Mouse (Mus musculus) forebrain, embryonic 14.5 days (tissue): ENCODE data around the gene Wdtc1. TPM values are rescaled to one million over a fixed set of nuclear protein-coding genes. Genes with fewer than 3 reads are reported as not detected.

Source experiments
- ATAC-seq: fragments of 200-750 bp; cut with Nextera tagmentation; 2 replicates; pipeline ENCODE4 v1.8.0; 2017; ENCODE audit warnings: mild to moderate bottlenecking, moderate library complexity
- DNase-seq: peaks from one replicate; pipeline ENCODE4 v3.0.0-alpha.2; 2015; ENCODE audit warnings: low spot score
- H3K27ac ChIP-seq: fragments of 300-500 bp; sonication (generic); 2 replicates; pipeline ENCODE4 v1.5.1; 2014; ENCODE audit warnings: low read depth, mild to moderate bottlenecking, control low read depth, low read length, moderate library complexity
- H3K27me3 ChIP-seq: fragments of 300-500 bp; sonication (generic); replicated peaks from 2 replicates; pipeline ENCODE4 v1.6.1; 2014; ENCODE audit warnings: low read length, control low read depth, mixed read lengths; ENCODE audit not compliant: control insufficient read depth, insufficient read depth
- H3K36me3 ChIP-seq: fragments of 300-500 bp; sonication (generic); 2 replicates; pipeline ENCODE4 v1.6.1; 2014; ENCODE audit warnings: low read length, control low read depth; ENCODE audit not compliant: control insufficient read depth, insufficient read depth
- H3K4me1 ChIP-seq: fragments of 300-500 bp; sonication (generic); 2 replicates; pipeline ENCODE4 v1.6.1; 2014; ENCODE audit warnings: antibody characterized with exemption, low read length, control low read depth; ENCODE audit not compliant: control insufficient read depth, insufficient read depth
- H3K4me2 ChIP-seq: fragments of 300-500 bp; sonication (generic); 2 replicates; pipeline ENCODE4 v1.6.1; 2014; ENCODE audit warnings: mild to moderate bottlenecking, control low read depth, low read length
- H3K4me3 ChIP-seq: fragments of 300-500 bp; sonication (generic); 2 replicates; pipeline ENCODE4 v1.5.1; 2014; ENCODE audit warnings: low read depth, low read length, control low read depth
- H3K9ac ChIP-seq: fragments of 300-500 bp; sonication (generic); 2 replicates; pipeline ENCODE4 v1.6.1; 2014; ENCODE audit warnings: mild to moderate bottlenecking, low read length, control low read depth, moderate library complexity
- H3K9me3 ChIP-seq: fragments of 300-500 bp; sonication (generic); replicated peaks from 2 replicates; pipeline ENCODE4 v1.6.1; 2016; ENCODE audit warnings: low read length, control low read depth, mixed read lengths; ENCODE audit not compliant: control insufficient read depth
- WGBS: fragments of 180-500 bp; shearing (Covaris S2); extraction: QIAGEN DNeasy Blood & Tissue Kit; methylation state at CpG from one replicate; pipeline ENCODE4 v1.1.7; 2014; 5-methylcytosine and 5-hydroxymethylcytosine counted together
- polyA plus RNA-seq: library from polyadenylated mRNA; unstranded; fragments of >200 nt; fragmentation: Nextera tagmentation; extraction: Ambion mirVana; gene quantifications from 2 replicates; pipeline ENCODE4 v1.2.1, GENCODE M21; 2014

Gene Wdtc1
- polyA plus RNA-seq, 1 experiment from 2014 or later = 17.5 TPM

DNA sequence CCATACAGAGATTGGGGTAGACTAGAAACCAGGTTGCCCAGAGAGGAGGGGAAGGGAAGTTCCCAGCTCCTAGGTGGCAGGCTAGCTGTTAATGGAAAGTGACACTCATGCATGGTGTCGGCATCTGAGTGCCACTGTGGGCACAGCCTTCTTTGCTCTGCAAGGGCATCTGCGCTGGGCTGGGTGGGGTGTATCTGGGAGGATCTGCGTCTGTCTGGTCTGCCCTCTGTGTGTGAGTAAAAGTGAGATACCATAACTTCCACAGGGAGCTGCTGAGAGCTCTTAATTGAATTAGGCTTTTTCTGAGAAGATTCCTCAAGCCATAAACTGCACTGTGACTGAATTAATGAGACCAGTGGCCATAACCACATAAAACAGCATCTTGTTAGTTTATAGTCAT lies 26.6 kb upstream of the Wdtc1 start:
- WGBS = 75% methylated on average over 3 of the region's 3 CpGs
- Histone ChIP-seq H3K4me3 (no peak overlapping the region), H3K27me3 (no peaks in the 10 kb centered on the region), H3K9ac (no peak overlapping the region), H3K4me1 (no peaks in the 10 kb centered on the region), H3K27ac (no peak overlapping the region), H3K36me3 (no peaks in the 10 kb centered on the region), H3K9me3 (no peaks in the 10 kb centered on the region), H3K4me2 (no peak overlapping the region)
- DNase-seq = no peak
- no peak for ATAC-seq

DNA sequence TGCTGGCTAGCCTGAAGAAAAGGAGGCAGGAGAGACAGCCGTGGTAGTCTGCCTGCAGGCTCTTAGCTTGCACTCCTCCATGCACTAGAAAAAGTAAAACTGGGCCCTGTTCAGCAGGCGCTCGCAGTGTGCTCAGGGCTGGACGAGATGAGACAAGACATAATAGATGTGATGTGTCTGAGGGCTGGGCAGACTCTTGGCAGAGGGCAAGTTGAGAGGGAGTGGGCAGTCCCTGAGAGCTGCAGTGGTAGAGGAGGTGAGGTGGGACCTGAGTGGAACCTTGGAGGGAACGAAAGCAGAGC lies 25.7 kb upstream of the Wdtc1 start:
- Histone ChIP-seq H3K27ac (no peak overlapping the region), H3K9ac (peak overlapping the region; percentile 32; the same call in 1 of the 2 replicates)

DNA sequence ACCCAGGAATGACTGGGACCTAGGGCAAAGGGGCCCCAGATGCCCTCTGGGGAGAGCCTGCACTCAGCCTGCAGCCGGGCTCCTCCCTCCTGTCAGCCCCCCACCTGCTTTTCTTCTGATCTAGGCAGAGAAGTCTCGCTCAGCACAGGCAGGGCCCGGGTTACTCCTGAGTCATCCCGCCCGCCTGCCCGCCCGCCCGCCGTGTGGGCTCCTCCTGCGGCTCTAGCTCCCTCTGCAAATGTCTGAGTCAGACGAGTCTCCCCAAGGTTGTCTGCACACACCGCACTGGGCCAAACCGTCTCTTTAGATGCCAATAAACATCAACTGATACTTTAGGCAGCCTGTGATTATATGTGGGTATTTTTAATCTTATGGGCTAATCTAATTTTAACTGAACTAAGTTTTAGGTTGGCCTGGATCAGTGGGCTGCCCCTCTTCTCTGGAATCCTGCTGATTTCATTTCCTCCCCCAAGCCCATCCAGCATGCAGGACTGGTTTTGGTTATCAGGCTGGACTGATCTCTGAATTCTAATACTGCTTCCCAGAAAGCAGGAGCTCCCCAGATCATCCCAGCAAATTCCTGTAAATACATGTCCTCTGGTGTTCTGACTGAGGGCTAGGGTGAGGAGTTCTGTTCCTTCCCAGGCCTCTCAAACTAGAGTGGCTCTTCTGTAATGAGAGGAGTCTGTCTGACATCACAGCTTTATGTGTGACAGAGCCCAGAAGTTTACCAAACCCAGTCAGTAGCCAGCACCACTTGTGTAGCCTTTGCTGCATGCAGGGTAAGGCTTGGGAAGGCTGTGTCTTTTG lies 25.2 kb upstream of the Wdtc1 start:
- no peaks in the 10 kb centered on the region for H3K27me3 ChIP-seq
- peaks cover 3% of the 10 kb centered on the region for H3K4me1 ChIP-seq
- H3K9me3 ChIP-seq = no peaks in the 10 kb centered on the region
- ATAC-seq (no peak), DNase-seq (peak; percentile 33)
- no peaks in the 10 kb centered on the region for H3K36me3 ChIP-seq
- H3K4me2 ChIP-seq = no peak overlapping the region
- 12% methylated on average over 13 of the region's 13 CpGs for WGBS
- peak overlapping the region; percentile 32; the same call in 1 of the 2 replicates for H3K9ac ChIP-seq
- no peak overlapping the region for H3K27ac ChIP-seq
- H3K4me3 ChIP-seq = no peak overlapping the region

More for the DNA sequence above, 25.7 kb upstream of the Wdtc1 start:
- ATAC-seq (no peak), DNase-seq (no peak)
- Histone ChIP-seq H3K4me1 (no peaks in the 10 kb centered on the region), H3K9me3 (no peaks in the 10 kb centered on the region), H3K27me3 (no peaks in the 10 kb centered on the region), H3K4me2 (no peak overlapping the region), H3K4me3 (no peak overlapping the region), H3K36me3 (no peaks in the 10 kb centered on the region)
- 29% methylated on average over 5 of the region's 5 CpGs for WGBS

DNA sequence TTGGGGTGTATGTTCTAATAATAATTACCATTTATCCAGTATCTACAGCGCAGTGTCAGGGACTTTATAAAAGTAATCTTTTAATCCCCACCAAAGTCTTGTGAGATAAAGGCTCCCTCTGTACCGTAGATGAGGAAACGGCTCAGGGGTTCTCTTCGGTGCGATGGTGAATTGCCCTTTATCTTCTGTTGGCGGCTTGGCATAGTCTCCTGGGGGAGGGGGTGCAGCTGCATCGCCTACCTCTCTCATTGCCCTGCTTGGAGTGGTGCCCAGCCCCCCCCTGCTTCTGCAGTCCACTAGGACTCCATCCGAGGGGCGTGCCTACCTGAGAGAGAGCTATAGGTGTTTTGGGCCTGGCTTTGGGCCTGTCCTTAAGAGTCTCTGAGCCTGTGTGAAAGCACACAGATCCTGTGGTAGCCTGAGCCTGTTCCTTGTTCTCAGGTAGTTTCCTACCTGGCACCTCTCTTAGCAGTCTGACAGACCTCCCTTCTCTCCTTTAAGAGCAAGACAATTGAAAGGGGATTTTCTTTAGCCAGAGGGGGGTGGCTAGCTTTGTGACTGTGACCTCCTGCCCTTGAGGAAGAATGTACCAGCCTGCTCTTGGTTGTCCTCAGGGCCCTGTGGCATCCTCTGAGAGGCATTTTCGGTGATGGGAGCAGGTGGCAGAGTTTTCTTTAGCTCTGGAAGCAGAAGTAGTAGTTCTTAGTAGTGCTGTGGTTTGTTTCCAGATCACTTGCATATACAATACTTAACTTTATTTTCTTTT lies 22.7 kb upstream of the Wdtc1 start:
- ATAC-seq = no peak
- no peaks in the 10 kb centered on the region for H3K9me3 ChIP-seq
- no peak overlapping the region for H3K4me2 ChIP-seq
- no peak overlapping the region for H3K4me3 ChIP-seq
- H3K27ac ChIP-seq = no peak overlapping the region
- 46% methylated on average over 10 of the region's 10 CpGs for whole genome bisulfite sequencing
- H3K36me3 ChIP-seq = no peaks in the 10 kb centered on the region
- no peaks in the 10 kb centered on the region for H3K27me3 ChIP-seq
- H3K9ac ChIP-seq = no peak overlapping the region
- DNase-seq = no peak
- H3K4me1 ChIP-seq = peaks cover 26% of the 10 kb centered on the region

DNA sequence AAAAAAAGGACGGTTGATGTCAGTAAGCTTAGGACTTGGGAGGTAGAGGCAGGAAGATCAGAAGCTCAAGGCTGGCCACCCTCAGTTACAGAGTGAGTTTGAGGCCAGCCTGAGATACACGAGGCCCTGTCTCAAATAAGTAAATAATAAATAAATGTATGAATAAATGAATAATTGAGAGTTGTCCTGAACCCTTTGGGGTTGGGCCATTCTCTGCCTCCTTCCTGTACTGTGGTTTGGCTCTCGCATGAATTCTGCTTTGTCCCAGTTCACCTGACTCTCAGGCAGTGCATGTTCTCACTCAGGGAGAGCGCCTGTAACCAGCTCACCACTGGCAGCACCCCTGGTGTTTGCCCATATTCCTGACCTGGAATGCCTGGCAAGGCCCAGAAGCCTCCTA lies 20.7 kb upstream of the Wdtc1 start:
- Histone ChIP-seq H3K27me3 (no peaks in the 10 kb centered on the region), H3K9me3 (no peaks in the 10 kb centered on the region), H3K27ac (no peak overlapping the region), H3K4me2 (no peak overlapping the region), H3K9ac (no peak overlapping the region), H3K36me3 (no peaks in the 10 kb centered on the region), H3K4me3 (no peak overlapping the region), H3K4me1 (peaks cover 35% of the 10 kb centered on the region)
- DNase-seq (no peak), ATAC-seq (no peak)
- WGBS = 80% methylated on average over 4 of the region's 4 CpGs

DNA sequence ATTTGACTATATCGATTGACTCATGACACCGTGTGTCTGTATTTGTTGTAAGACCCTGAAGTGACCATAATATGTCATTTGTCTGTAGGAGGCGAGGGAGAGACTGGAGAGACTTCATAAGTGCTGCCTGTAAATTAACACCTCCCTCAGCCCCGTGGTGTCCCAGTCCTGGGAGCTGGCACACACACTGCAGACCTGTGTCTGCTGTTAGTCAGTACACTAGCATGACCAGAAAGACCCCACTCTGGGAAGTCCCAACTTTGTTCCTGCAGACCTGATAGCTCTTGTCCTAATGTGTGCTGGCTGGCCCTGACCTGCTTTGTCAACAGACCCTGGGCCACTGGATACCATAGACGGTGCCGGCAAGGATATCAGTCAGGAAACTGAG lies 19.0 kb upstream of the Wdtc1 start:
- Histone ChIP-seq H3K4me3 (no peak overlapping the region), H3K9me3 (no peaks in the 10 kb centered on the region), H3K9ac (no peak overlapping the region), H3K27ac (no peak overlapping the region), H3K27me3 (no peaks in the 10 kb centered on the region), H3K36me3 (no peaks in the 10 kb centered on the region), H3K4me2 (peak overlapping the region; percentile 65), H3K4me1 (peaks cover 35% of the 10 kb centered on the region)
- DNase-seq (no peak), ATAC-seq (no peak)
- WGBS = 81% methylated on average over 6 of the region's 6 CpGs

DNA sequence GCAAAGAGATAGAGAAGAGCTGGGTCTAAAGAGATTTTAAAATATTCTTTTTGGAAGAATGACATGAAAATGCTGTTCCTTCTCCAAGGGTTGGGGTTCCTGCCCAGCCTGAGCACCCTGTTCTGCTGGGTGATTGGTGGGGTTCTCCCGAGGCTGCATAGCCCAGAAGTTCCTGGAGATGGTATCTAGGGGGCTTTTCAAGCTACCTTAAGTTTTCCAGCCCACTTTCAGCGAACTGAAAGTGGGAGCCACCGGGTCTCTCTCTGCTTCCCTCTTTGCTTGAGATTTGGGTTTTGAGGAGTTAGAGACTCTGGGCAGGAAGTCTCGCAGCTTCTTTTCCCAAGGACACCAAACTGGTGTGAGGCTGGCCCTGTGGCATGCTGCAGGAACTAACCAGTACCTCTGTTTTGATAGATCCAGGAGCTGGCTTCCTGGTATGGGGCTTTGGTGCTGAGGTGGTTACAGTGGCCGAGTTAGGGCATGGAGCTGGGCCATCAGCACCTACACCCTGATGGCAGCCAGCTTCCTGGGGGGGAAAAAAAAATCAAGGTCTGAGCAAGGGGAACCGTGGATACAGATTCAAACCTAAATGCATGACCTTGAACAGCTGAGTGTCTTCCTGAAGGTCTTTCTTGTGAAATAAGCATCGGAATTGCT lies 18.5 kb upstream of the Wdtc1 start:
- no peak for ATAC-seq
- peak overlapping the region; percentile 16; the same call in 1 of the 2 replicates for H3K4me3 ChIP-seq
- H3K27ac ChIP-seq = no peak overlapping the region
- H3K36me3 ChIP-seq = no peaks in the 10 kb centered on the region
- no peak for DNase-seq
- peak overlapping the region; percentile 65 for H3K4me2 ChIP-seq
- peaks cover 35% of the 10 kb centered on the region for H3K4me1 ChIP-seq
- WGBS = 87% methylated on average over 7 of the region's 7 CpGs
- no peaks in the 10 kb centered on the region for H3K9me3 ChIP-seq
- H3K27me3 ChIP-seq = no peaks in the 10 kb centered on the region
- peak overlapping the region; percentile 96 for H3K9ac ChIP-seq

DNA sequence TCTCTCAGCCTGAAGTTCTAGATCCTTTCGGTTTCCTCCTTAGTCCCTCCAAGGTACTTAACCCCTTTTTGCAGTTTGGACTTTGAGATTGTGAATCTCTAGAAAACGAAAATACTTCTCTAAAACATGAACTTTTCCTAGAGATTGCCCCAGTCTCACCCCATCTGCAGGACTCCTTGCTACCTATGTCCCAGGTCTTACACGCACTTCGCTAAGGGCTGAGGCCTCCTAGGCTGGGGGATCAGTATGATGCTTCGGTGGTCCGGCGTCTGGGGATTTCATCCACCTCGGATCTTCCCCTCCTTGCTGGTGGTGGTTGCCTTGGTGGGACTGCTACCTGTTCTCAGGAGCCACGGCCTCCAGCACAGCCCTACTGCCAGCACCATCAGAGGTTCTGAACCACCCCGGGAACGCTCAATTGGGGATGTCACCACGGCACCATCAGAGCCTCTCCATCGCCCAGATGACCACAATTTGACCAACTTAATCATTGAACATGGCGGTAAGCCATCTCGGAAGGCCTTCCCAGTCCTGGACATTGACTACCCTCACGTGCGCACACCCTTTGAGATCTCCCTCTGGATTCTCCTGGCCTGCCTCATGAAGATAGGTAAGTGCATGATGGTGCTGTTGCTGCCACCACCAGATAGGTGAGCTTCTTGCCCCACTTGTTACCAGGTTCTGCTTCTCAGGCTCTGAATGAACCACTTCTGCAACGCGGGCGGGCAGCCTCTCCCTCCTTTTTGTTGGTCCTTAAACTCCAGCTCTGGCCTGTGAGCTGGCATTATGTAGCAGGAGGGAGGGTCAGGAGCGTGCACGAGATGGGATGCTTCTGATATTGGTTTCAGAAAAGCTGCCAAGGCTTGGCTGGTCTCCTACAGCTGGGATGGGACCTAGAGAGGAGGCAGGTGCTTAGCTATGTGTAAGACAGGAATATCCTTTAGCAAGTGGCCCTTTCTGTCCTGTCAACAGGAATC lies 17.3 kb upstream of the Wdtc1 start:
- Histone ChIP-seq H3K27me3 (no peaks in the 10 kb centered on the region), H3K4me2 (peak overlapping the region; percentile 65), H3K36me3 (no peaks in the 10 kb centered on the region), H3K4me1 (peaks cover 35% of the 10 kb centered on the region), H3K27ac (no peak overlapping the region), H3K9ac (peak overlapping the region; percentile 96), H3K4me3 (peak overlapping the region; percentile 86), H3K9me3 (no peaks in the 10 kb centered on the region)
- 70% methylated on average over 22 of the region's 22 CpGs for WGBS
- ATAC-seq = no peak
- no peak for DNase-seq
